Mouse (Mus musculus) layer of hippocampus, adult 11-12 months (tissue): Measurements from ENCODE around the gene Xpr1.
A peak's percentile ranks its signal among the peaks of the same experiment; 100 is the strongest.
"Not testable (repeated sequence)": the region's sequence is repeated elsewhere in the genome, so short reads cannot be mapped to it uniquely, and the experiment has no call there.

ENCODE experiments used
- DNase-seq: peaks from one replicate; pipeline ENCODE4 v3.0.0; 2022; ENCODE audit warnings: low spot score

The Xpr1 gene

GRCm38 (mm10) chr1:155335963-155336362 is 81.3 kb downstream of the Xpr1 start:
- DNase-seq, result no peak

- no peak for DNase-seq
These were observed 95.0 kb downstream of the Xpr1 start for GRCm38 (mm10) chr1:155322183-155322582.

DNA sequence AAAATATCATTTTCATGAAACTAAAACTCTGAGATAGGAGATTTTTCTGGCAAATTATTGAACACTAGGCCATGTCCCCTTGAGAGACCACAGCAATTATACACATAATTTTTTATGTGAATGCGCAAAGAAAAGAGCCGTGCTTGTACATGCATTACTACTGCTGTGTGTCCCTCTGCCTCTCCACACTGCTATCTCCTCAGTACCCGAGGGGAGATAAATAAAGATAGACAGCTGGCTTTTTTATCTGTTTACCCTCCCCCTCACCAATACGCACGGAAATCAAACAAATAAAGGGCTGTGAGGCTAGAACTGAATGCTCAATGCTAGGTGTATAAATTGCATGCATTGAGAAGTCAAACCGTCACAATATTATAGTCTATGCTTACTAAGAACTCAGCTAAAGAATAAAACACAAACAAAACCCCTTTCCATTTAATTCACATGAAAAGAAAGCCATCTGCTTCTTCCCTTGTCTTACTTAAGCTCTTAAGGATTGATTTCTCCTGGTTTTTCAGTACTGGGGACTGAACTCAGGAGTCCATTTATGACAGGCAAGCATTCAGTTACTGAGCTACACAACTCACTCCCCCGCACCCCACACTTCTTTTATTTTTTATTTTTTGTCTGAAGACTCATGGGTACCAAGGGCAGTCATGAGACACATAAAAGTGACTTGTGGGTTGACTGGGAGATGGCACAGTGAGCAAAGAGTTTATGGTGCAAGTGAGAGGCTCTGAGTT is 97.0 kb downstream of the Xpr1 start:
- no peak for DNase-seq

DNA sequence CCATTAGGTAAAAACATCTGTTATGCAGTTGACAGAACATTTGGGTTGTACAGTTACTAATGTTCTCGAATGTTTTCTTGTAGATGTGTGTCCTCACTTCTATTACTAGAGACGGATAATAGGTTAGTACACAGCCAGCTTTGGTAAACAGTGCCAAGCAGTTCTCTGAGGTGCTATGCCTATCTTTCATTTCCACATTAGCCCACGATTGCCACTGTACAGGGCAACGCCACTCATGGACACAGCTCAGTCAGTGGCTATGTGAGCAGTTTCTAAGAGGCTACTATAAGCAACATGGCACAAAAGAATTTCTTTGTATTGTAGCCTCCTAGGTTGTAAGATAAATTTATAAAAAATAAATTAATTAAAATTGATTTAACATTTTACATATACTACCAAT is 97.7 kb downstream of the Xpr1 start:
- DNase-seq, result no peak

GRCm38 (mm10) chr1:155311672-155312071 is 105.5 kb downstream of the Xpr1 start:
- no peak for DNase-seq

DNA sequence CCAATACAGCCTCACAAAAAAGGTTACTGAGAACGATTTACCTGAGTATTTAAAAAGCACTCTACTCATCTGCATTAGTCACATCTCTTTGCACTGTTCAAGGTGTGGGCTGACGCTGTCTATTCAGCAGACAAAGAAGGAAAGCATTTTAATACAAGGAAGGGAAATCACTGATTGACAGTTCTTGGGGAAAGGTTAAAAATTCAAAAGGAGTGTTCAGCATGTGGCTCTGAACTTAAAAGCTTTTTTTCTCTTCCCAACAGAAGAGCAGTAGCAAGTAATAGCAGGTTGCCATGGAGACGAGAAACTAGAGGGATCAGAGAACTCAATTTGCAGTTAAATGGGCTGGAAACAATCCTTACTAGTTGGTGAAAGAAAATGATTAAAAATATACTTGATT is 110.3 kb downstream of the Xpr1 start:
- DNase-seq, result no peak

GRCm38 (mm10) chr1:155303402-155303801 is 113.8 kb downstream of the Xpr1 start:
- no peak for DNase-seq

DNA sequence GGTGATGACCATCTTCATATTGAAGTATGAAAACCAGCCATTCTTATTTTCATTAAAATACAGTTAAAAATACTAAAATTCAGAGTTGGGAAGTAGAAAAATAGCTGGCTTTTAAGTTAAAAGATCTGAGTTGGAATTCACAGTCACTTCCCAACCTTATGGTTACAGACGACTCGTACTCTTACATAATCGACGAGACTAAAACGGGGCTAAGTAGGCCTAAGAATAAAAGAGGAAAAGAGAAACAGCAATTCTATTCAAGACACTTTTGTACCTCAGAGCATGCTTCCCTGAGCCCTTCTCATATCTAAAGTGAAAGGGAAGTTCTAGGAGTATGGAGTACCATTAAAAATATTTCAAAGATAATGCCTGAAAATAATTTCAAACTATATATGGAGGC is 119.6 kb downstream of the Xpr1 start:
- DNase-seq, result no peak

GRCm38 (mm10) chr1:155297203-155297602 is 120.0 kb downstream of the Xpr1 start:
- no peak for DNase-seq

GRCm38 (mm10) chr1:155293446-155293845 is 123.8 kb downstream of the Xpr1 start:
- peak; percentile 73 for DNase-seq

DNA sequence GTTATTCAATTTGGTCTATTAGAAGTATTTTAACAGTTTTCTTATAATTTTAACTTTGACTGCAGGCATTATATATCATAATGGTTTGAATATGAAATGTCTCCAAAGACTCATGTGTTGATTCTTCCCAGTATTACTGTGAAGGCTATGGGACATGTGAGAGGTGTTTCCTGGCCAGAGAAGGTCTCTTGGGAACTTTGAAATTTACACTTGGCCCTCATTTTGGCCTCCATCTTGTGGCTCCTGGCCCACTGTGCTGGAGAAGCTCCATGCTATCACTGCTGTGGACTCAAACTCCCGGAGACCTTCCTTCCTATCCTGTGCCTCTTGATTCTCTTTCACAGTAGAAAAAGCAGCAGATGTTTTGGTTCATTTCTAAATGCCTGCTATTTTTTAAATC is 127.8 kb downstream of the Xpr1 start:
- DNase-seq, result no peak

GRCm38 (mm10) chr1:155288033-155288432 is 129.2 kb downstream of the Xpr1 start:
- DNase-seq, result no peak

DNA sequence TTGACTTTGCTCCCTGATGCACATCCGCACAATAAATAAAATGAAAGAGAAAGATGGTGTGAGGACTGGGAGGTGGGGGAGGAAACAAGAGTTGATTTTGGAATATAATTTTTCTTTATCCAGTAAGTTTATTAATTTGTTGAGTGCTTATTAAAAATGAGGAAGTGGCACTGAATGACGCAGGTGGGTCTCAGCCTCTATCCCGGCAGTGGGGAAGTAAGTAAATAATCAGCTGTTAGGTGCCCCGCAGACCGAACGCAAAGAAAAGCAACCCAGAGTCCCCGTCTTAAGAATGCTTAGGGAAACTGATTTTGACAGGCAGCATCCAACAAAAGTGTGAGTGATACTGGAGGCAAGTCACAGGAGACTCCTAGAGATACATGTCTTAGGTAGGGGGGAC is 133.4 kb downstream of the Xpr1 start:
- no peak for DNase-seq

- peak; percentile 88 for DNase-seq
These were observed 136.0 kb downstream of the Xpr1 start for GRCm38 (mm10) chr1:155281003-155281793.

DNA sequence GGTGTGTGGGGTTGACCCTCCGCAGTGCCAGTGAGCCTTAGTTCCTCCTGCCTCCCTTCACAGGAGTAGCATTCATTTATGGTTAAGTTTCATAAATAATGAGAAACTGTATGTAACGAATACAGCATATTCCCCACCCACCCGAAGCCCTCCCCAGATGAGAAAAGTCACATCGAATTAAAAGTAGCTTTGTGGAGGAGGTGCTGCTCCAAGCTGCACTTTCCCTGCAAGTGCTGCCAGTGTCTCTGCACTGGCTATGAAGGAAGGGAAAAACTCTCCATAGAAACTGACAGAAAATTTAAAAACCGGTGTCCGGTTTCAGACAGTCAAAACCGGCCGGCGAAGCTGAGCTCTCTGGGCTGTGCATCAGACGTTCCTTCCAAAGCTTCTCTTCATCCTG is 136.9 kb downstream of the Xpr1 start:
- no peak for DNase-seq

- no peak for DNase-seq
These were observed 140.7 kb downstream of the Xpr1 start for GRCm38 (mm10) chr1:155276381-155277033.

DNA sequence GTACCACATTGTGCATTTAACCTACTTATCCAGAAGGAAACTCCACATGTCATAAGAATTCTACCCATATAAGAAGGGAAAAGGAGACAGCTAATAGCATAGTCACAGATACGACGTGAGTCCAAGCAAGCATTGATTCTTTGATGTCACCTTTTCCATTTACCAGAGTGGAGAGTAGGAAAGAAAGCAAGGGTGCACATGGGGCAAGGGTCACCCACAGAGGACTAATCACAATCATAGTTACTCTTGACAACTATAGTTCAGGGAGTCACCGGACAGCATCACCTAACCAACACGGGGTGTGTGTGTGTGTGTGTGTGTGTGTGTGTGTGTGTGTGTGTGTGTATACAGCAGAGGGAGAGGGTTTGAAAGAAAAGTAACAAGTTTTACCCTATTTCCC is 141.4 kb downstream of the Xpr1 start:
- no peak for DNase-seq

DNA sequence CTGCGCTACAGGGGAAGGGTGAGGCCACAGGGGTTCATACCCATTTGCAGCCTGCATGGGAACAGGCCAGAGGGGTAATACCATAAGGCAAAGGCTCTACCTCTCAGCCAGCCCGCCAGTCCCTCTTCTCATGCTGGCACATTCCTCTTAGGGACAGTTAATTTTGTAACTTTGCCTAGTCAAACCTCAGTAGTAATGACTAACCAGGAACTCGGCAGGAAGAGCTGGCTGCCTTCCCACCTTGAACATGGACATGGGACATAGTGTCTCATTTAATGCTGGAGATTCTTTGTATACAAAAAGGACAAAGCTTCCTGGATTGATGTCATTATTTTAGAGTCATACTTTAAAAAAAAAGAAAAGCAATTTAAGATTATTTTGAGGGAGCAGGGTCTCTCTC is 142.2 kb downstream of the Xpr1 start:
- DNase-seq, result no peak

- no peak for DNase-seq
These were observed 144.3 kb downstream of the Xpr1 start for GRCm38 (mm10) chr1:155272953-155273352.

DNA sequence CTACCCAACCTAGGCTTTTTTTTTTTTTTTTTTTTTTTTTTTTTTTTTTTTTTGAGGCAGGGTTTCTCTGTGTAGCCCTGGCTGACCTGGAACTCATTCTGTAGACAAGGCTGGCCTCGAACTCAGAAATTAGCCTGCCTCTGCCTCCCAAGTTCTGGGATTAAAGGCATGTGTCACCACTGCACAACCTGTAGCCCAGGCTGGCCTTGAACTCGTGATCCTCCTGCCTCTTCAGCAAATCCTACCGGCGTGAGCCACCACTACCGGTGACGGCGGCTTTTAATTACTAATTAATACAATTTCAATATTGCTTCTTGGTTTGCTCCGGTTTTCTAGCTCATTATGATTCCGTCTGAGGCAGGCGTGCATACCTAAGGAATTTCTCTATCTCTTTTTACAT is 154.7 kb downstream of the Xpr1 start:
- DNase-seq, result not testable (repeated sequence)

- DNase-seq, result no peak
These were observed 162.9 kb downstream of the Xpr1 start for GRCm38 (mm10) chr1:155254309-155254708.

GRCm38 (mm10) chr1:155253126-155253525 is 164.1 kb downstream of the Xpr1 start:
- DNase-seq, result no peak

DNA sequence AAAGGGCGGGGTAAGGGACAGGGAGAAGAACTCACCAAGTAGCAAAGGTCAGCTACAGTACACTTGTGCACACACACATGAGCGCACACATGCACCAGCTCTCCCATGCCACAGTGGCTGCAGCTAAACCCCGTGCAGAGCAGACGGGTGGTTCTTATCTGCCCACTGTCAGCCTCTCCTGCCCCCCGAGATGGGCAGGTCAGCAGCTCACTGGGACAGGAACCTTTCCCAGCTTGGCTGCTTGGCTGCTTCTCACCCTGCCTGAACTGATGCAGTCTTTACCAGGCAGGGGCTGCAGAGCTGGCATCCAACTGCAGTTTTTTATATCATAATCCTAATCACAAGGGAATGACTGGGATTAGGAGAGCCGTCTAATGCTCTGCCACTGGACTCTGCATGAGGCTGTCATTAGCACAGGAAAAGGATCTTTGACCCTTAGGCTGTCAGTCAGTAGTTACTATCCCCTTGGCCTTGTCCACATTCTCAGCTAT is 164.5 kb downstream of the Xpr1 start:
- DNase-seq, result no peak
